Mouse (Mus musculus): ENCODE measurements around the gene Srxn1.

GRCm38 (mm10) chr2:152075294-152075889 is 29.9 kb upstream of the Srxn1 start:
- TF ChIP-seq CTCF (IDR thresholded peaks at IDR 0.05; ENCODE audit: borderline replicate concordance, control insufficient read depth, extremely low read depth, insufficient read depth, low read length, poor library complexity) (no peak), POLR2A (IDR thresholded peaks at IDR 0.05; ENCODE audit: control insufficient read depth, extremely low read depth, insufficient read depth, low read length, poor library complexity) (no peak)

Data from thymus, adult 2 months (tissue).